Mouse (Mus musculus): ENCODE data around the gene Clec4a3.
"Not testable (repeated sequence)": the region's sequence is repeated elsewhere in the genome, so short reads cannot be mapped to it uniquely, and the experiment has no call there.

The Clec4a3 gene

DNA sequence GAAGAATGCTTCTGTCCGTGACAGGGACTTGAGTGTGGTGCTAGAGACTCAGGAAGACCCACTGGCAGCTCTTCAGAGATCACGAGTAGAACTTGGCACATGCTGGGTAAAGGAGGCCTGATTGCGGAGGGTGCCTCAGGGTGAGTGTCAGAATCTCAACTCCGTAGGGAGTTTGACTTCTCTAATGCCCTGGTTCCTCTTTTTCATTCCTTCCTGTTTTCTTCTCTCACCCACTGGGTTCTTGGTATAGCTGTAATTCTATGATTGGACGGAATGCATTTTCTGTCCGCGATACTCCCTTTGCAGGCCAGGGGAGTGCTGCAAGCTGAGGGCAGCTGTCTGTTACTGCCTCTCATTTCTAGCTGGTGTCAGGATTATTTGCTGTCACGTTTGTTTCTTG is at the start of gene Clec4a3:
TSS of gene Clec4a3 (plus strand) at position 115 of the 400 bp plus-strand sequence.
- DNase-seq, result no peak

DNA sequence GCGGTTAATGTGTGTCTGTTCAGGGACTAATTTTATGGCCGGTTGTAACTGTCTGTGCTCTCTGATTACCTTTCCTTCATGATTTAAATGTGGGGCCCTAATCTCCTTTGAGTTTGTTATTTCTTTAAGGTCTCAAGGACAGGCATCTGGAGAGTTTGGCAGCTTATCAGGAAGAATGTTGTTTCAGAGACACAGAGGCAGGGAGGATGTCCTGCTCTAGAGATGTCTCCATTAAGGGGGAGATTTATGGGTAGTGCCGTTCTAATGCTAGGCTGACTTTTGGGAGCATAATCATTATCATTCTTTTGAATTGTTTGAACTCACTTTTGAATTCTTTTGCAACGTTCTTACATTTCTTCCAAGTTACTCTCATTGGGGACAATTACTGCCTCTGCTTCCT is 32.4 kb upstream of the Clec4a3 start:
- DNase-seq, result no peak

DNA sequence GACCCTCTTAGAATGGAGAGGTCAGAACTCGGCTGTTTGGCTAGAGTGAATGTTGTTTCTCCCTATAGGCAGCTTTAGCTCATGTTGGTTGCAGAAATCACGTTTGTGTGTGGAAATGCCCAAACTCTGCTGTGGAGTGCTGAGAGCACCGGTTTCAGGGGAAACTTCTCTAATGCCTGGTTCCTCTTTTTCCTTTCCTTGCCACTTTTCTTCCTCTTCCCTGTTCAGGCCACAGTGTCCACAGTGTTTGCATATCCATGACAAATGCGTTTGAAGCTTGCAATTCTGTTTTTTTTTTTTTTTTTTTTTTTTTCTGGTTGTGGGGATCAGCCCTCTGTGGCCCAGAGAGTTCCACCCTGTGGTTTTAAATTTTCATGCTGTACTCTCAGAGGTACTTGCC is 30.9 kb upstream of the Clec4a3 start, which contains the start of gene Clec4a1:
TSS of gene Clec4a1 (plus strand) at position 398 of the 400 bp plus-strand sequence.
- no peak for DNase-seq

DNA sequence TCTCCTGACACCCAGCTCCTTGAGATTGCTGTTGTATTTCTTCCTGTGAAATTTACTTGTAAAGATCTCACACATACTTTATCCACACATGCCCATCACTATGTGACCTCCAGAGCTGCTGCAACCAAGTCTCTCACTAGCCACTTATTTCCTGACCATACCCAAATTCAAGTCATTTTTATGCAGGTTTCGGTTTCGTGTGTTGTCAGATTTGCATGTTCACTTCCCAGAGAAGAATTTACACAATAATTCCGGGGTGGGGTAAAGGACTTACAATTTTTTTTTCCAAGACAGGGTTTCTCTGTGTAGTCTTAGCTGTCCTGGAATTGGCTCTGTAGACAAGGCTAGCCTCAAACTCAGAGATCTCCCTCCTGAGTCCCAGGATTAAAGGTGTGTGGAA is 17.5 kb upstream of the Clec4a3 start:
- no peak for DNase-seq

DNA sequence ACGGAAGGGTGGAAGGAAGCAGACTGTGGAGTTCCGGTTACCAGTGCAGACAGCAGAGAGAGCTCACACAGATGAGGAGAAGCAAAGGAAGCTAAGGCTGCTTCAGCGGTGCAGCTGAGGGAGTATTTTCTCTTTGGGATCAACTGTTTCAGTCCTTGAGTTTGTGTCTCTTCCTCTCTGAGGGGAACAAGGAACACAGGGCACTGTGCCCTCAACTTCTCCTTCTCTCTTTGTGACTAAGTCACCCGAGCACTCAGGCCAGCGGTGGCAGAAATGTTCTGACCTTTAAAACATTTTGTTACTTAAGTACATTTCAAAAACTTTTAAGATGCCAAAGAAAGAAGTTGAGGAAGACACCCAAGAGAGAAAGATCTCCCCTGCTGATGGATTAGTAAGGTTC is 12.7 kb upstream of the Clec4a3 start:
- no peak for DNase-seq

DNA sequence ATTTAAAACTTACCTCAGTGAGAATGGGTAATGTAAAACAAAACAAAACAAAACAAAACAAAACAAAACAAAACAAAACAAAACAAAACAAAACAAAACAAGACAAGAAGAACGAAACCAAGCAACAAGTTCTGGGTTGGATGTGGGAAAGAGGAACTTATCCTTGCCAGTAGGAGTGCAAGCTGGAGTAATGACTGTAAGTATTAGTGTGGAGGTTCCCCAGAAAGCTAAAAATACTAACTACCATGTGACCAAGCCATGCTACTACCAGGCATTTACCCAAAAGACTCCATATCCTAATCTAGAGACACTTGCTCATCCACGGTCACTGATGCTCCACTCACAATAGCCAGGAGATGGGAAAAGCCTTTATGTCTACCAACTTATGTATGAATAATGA is 5.6 kb upstream of the Clec4a3 start:
- no peak for DNase-seq

DNA sequence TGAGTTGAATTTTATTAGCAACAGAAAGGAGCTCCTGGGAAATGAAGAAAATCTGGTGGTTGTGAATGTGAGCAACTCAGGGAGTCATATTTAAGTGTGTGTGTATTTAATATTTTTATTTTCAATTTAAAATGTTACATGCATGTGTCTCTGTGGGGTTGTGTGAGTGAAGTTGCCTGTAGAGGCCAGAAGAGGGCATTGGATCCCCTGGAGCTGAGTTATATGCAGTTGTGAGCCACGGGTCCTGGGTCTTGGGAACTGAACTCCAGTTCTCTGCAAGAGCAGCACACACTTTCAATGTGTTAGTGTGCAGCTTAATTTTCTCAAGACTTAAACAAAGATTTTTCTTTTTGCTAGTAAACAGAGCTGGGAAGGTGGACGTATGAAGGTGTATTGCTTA is 12.2 kb downstream of the Clec4a3 start:
- DNase-seq, result no peak

DNA sequence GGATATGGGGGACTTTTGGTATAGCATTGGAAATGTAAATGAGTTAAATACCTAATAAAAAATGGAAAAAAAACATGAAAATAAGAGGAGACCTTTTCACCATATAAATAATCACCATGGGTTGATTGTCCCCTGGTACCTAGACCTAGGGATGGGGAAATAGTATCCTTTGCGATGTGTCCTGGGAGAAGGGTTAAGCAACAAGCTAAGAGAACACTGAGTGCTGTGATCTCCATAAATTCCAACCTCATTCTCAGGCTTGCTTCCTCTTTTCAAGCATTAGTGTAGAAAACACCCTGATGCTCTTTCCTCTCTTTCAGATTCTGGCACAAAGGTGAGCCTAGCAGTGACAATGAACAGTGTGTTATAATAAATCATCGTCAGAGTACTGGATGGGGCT is 16.7 kb downstream of the Clec4a3 start:
- no peak for DNase-seq

DNA sequence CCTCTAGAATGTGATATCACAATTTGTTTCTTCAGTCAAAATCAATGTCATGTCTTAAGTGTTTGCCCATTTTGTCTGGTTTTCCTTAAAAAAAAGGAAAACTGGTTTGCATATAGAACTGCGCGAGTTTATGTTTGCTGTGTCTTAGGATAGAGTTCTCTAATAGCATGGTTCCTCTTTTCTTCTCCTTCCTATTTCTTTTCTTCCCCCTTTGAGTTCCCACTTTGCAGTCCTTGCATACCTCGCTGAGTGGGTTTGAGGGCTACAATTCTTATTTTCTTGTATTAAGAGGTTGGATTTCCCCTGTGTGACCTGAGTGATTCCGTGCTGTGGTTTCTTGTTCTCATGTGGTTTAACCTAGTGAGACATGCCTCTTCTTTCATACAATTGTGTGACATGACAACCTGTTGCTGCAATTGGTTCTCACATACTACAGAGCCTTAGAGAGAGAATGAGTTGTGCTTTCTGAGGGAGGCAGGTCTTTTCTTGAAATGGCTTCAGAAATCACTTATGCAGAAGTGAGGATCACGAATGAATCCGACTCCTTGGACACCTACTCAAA is 37.6 kb downstream of the Clec4a3 start, which contains the start of gene Clec4a4:
TSS of gene Clec4a4 (plus strand) at position 492 of the 562 bp plus-strand sequence.
- DNase-seq, result no peak

DNA sequence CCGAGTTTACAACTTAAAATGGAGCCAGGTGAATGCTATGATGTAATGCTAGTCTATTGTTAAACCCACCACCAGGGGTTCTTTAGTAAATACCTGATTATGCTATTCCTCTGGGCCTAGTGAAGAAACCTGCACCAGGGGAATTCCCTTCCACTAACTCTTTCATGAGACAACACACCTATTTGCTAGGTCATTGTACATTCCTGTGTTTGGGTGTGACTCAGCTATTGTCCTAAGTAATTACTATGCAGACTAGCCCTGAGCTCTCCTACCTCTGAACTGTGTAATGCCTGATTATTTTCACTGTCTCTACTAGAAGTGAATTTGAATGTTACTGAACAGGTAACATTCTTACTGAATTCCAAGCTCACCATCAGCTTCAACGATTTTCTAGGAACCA is 52.4 kb downstream of the Clec4a3 start:
- DNase-seq, result not testable (repeated sequence)

DNA sequence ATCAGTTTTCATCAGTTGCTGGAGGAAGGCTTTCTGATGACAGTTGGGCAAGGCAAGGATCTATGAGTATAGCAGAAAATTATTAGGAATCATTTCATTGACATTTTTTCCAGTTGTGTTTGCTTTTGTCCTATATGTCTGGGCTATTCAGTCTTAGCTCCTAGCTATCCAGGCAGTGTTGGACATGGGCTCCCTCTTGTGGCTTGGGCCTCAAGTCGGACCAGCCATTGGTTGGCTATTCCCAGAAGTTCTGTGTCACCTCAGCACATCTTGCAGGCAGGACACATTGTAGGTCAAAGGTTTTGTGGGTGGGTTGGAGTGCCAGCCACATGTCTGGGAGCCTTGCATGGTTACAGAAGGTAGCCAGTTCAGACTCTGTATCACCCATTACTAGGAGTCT is 53.3 kb downstream of the Clec4a3 start:
- no peak for DNase-seq
